Mouse (Mus musculus): ENCODE measurements at regions not wholly inside any gene's neighbourhood (a gene's known extent, or its start where the extent isn't known, plus 50 kb on each side); places are given as distances from the start of the nearest gene placed in this dataset.

DNA sequence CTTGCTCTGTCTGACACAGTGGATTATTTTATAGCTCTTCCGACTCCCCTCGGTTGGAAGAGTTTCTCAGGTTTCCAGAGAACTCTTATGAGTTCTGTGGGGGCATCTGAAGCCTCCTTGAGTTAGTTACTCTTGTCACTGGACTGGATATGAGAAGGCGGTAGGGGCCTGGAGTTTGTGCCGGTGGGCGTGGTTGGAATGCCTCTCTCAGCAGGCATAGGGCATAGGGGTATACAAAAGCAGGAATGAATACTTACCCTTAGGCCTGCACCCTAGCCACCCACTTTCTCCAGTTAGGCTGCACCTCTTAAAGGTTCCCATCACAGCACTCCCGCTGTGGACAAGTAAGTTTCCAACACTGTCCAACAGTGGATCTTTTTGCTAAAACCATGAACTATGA is 253.8 kb downstream of the Ankrd50 start:
- 86% methylated on average over 6 of the region's 6 CpGs for WGBS
- DNase-seq = no peak
- Histone ChIP-seq H3K4me1 (ENCODE audit: control insufficient read depth, insufficient read depth, low read length) (peaks cover 3% of the 10 kb centered on the region; the same call in 1 of the 2 replicates), H3K4me3 (replicated peaks; ENCODE audit: extremely low read depth, low read depth, low read length) (no peak overlapping the region)
- TF ChIP-seq CTCF (IDR thresholded peaks at IDR 0.05; ENCODE audit: insufficient read depth, low read length) = no peak
- no peak for TF ChIP-seq POLR2A (IDR thresholded peaks at IDR 0.05; ENCODE audit: borderline replicate concordance, extremely low read depth, low read depth, low read length)

DNA sequence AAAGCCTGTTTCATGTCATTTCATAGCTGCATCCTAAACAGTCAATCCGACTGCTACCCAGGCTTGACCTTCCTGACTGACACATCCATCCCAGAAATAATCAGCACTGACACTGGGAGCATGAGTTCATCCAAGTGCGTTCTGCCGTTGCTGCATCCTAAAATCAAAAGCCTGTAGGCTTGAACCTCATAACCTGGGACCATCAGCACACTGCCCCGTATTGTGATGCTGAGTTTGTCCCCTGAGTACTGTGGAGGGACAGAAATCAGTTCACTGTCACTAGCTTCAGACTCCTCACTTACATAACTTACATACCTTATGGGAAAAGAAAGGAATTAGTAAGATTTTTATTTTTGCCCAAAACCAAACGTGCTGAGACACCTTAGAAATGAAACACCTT is 255.0 kb downstream of the Ankrd50 start:
- DNase-seq = no peak
- no peak overlapping the region for H3K4me3 ChIP-seq (replicated peaks; ENCODE audit: extremely low read depth, low read depth, low read length)
- TF ChIP-seq CTCF (IDR thresholded peaks at IDR 0.05; ENCODE audit: insufficient read depth, low read length) (no peak), POLR2A (IDR thresholded peaks at IDR 0.05; ENCODE audit: borderline replicate concordance, extremely low read depth, low read depth, low read length) (no peak)
- 82% methylated on average over 5 of the region's 5 CpGs for WGBS
- peaks cover 3% of the 10 kb centered on the region; the same call in 1 of the 2 replicates for H3K4me1 ChIP-seq (ENCODE audit: control insufficient read depth, insufficient read depth, low read length)

DNA sequence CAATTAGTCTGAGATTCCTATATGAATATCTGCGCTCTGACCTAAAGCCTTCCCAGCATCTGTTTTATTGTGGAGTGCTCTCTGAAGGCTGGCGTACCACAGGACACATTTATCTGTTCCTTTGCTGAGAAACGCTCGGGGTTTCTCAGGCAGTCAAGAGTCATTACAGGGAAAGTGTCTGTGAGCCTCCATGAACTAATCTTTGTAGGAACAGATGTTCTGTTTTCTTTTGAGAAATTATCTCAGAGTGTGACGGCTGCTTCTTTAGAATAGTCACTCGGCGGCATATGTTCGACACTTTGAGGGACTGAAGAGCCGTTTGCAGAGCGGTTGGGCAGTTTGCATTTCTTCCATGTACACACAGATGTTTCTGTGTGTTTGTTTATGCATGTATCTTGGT is 255.6 kb downstream of the Ankrd50 start:
- peaks cover 3% of the 10 kb centered on the region; the same call in 1 of the 2 replicates for H3K4me1 ChIP-seq (ENCODE audit: control insufficient read depth, insufficient read depth, low read length)
- no peak overlapping the region for H3K4me3 ChIP-seq (replicated peaks; ENCODE audit: extremely low read depth, low read depth, low read length)
- TF ChIP-seq CTCF (IDR thresholded peaks at IDR 0.05; ENCODE audit: insufficient read depth, low read length) (no peak), POLR2A (IDR thresholded peaks at IDR 0.05; ENCODE audit: borderline replicate concordance, extremely low read depth, low read depth, low read length) (no peak)
- no peak for DNase-seq
- 78% methylated on average over 10 of the region's 10 CpGs for WGBS

DNA sequence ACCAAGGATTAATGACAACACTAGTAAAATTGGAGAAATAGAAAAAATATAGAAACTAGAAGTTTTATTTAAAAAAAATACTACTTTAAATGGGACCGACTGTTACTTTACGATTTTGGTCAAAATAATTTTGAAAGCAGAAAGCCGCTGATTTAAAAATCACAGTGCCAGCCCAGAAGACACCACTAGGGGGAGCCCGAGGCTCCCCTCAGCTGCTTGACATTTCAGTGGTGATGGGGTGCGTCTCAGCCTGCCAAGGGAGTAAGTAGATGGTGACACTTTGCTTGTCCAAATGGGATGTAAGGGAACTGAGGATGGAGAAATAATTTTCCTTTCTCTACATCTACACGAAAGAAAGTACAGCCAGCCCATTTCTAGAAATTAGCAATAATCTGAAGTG is 257.0 kb downstream of the Ankrd50 start:
- WGBS = 11% methylated on average over 6 of the region's 6 CpGs
- peak; percentile 54 for DNase-seq
- Histone ChIP-seq H3K4me1 (ENCODE audit: control insufficient read depth, insufficient read depth, low read length) (peaks cover 3% of the 10 kb centered on the region; the same call in 1 of the 2 replicates), H3K4me3 (replicated peaks; ENCODE audit: extremely low read depth, low read depth, low read length) (no peak overlapping the region)
- no peak for TF ChIP-seq POLR2A (IDR thresholded peaks at IDR 0.05; ENCODE audit: borderline replicate concordance, extremely low read depth, low read depth, low read length)
- TF ChIP-seq CTCF (IDR thresholded peaks at IDR 0.05; ENCODE audit: insufficient read depth, low read length) = peak; percentile 80

DNA sequence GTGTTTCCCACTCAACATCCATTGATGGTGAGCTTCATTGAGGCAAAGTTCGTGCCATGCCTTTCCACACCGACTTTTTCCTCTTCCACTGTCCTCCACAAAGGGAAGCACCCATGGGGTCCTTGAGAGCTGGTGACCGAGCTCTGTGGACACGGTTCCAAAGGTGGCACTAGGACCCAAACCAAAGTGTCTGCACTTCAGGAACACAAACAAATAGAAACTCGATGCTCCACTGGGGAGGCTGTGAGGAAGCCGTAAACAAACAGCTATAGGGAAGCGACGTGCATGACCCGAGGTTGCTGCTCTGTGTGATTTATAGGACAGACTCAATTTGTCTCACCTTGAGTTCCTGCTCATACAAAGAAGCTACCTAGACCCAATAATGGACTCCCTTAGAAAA is 257.5 kb downstream of the Ankrd50 start:
- H3K4me1 ChIP-seq (ENCODE audit: control insufficient read depth, insufficient read depth, low read length) = peaks cover 3% of the 10 kb centered on the region; the same call in 1 of the 2 replicates
- DNase-seq = no peak
- TF ChIP-seq CTCF (IDR thresholded peaks at IDR 0.05; ENCODE audit: insufficient read depth, low read length) (no peak), POLR2A (IDR thresholded peaks at IDR 0.05; ENCODE audit: borderline replicate concordance, extremely low read depth, low read depth, low read length) (no peak)
- WGBS = 64% methylated on average over 9 of the region's 9 CpGs
- H3K4me3 ChIP-seq (replicated peaks; ENCODE audit: extremely low read depth, low read depth, low read length) = no peak overlapping the region

DNA sequence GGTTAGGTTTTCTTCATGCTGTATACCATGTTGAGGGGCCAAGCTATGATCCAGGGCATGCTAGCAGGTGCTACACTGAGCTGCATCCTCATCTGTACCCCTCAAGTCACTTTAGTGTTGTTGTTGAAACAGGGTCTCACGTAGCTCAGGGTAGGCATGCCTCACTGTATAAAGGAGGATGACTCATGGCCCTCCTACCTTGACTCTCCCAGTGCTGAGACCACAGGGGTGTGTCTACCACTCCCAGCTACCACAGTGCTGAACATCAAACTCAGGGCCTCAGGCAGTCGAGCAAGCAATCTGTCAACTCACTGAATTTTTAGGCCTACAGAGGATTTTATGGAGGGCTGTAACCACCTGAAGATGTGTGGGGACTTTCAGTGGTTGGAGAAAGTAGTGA is 258.5 kb downstream of the Ankrd50 start:
- 64% methylated on average over 2 of the region's 2 CpGs for WGBS
- TF ChIP-seq CTCF (IDR thresholded peaks at IDR 0.05; ENCODE audit: insufficient read depth, low read length) (no peak), POLR2A (IDR thresholded peaks at IDR 0.05; ENCODE audit: borderline replicate concordance, extremely low read depth, low read depth, low read length) (no peak)
- Histone ChIP-seq H3K4me3 (replicated peaks; ENCODE audit: extremely low read depth, low read depth, low read length) (no peak overlapping the region), H3K4me1 (ENCODE audit: control insufficient read depth, insufficient read depth, low read length) (no peaks in the 10 kb centered on the region)
- no peak for DNase-seq

DNA sequence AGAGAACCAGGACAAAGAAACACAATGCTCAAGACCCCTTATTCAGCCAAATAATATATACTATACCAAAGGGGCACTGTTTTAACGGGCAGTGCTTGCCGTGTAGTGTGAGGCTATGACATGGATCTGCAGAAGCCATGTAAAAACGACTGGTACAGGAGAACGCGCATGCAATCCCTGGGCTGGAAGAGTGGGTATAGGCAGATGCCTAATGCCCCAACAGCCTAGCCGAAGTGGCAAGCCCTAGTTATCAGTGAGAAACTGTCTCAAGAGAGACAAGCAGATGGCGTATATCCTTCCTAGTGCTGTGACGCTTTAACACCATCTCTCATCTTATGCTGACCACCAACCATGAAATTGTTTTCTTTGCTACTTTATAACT is 262.8 kb downstream of the Ankrd50 start:
- no peak for DNase-seq
- TF ChIP-seq CTCF (IDR thresholded peaks at IDR 0.05; ENCODE audit: insufficient read depth, low read length) (no peak), POLR2A (IDR thresholded peaks at IDR 0.05; ENCODE audit: borderline replicate concordance, extremely low read depth, low read depth, low read length) (no peak)
- Histone ChIP-seq H3K4me1 (ENCODE audit: control insufficient read depth, insufficient read depth, low read length) (no peaks in the 10 kb centered on the region), H3K4me3 (replicated peaks; ENCODE audit: extremely low read depth, low read depth, low read length) (no peak overlapping the region)
- WGBS = 82% methylated on average over 8 of the region's 8 CpGs

DNA sequence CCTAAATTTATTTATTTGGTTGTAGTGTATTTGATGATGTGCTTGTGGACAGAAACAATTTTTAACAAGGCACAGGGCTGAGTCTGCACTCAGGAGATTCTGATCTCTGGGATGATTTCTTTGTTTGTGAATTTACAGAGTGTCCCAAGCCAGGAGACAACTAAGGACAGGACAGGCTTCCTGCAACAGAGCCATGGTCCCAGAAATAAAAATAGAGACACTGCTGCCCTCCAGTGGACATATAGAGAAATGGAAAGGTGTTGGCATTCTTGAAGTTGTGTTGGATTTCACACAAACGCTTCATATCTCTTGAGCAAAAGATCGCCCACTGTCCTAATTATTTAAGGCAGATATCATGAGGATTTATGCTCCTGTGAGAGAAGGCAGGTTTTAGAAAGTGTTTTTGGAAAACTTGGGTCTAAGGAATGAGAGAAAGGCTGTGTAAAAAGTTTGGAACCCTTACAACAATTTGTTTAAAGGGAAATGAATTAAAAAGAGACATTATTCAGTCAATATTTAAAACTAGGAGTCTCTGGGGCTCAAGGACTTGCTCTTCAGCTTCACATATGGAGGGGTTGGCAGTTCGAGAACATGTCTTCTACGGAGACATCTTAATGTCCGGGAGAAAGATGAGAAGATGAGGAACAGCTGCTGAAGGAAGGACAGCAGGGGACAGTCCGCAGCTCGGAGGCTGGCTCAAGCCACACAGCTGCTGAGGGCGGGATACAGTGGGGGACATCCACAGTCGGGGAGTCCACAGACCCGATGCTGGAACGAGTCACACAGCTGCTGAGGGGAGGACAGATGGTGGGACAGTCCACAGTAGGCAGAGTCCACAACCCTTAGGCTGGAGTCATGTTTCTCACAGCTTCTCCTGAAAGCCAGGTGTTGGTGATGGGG is 263.5 kb downstream of the Ankrd50 start:
- TF ChIP-seq CTCF (IDR thresholded peaks at IDR 0.05; ENCODE audit: insufficient read depth, low read length) = peak; percentile 32
- TF ChIP-seq POLR2A (IDR thresholded peaks at IDR 0.05; ENCODE audit: borderline replicate concordance, extremely low read depth, low read depth, low read length) = no peak
- Histone ChIP-seq H3K4me3 (replicated peaks; ENCODE audit: extremely low read depth, low read depth, low read length) (no peak overlapping the region), H3K4me1 (ENCODE audit: control insufficient read depth, insufficient read depth, low read length) (no peaks in the 10 kb centered on the region)
- 37% methylated on average over 11 of the region's 11 CpGs for WGBS
- DNase-seq = no peak

DNA sequence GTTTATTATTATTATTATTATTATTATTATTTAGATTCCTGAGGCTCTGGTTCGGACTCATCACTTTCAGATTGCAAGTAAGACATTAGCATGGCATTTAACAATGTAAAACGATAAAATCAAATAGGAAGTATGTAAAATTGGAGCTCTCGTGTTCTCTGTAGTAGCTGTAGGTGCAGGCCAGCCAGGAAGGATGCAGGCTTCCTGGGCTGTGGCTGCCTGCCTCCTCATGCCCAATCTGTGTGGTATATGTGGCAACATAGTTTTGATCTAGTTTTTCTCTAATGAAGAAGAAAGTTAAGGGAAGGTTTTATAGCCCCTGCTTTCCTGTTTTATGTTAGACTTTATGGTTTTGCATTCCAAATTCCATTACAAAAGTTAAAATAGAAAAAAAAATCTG is 275.6 kb downstream of the Ankrd50 start:
- 58% methylated on average over 3 of the region's 3 CpGs for WGBS
- Histone ChIP-seq H3K4me3 (replicated peaks; ENCODE audit: extremely low read depth, low read depth, low read length) (no peak overlapping the region), H3K4me1 (ENCODE audit: control insufficient read depth, insufficient read depth, low read length) (no peaks in the 10 kb centered on the region)
- TF ChIP-seq CTCF (IDR thresholded peaks at IDR 0.05; ENCODE audit: insufficient read depth, low read length) (no peak), POLR2A (IDR thresholded peaks at IDR 0.05; ENCODE audit: borderline replicate concordance, extremely low read depth, low read depth, low read length) (no peak)
- no peak for DNase-seq

DNA sequence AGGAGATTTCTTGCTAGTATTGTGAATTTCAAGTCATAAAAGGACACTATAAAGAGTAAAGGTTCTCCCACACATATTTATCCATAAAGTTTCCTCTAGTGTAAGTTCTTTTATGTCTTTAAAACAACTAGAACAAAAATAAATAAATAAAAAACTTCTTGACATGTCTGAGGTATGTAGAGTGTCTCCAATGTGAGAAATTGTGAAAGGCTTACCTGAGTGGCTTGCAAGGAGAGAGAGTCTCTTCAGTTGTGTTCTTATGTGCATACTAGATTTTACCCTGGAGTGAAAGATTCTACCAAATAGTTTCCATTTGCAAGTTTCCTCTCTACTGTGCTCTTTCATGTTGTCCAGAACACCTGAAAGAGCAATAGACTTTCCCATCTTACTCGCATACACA is 276.8 kb downstream of the Ankrd50 start:
- no peaks in the 10 kb centered on the region for H3K4me1 ChIP-seq (ENCODE audit: control insufficient read depth, insufficient read depth, low read length)
- TF ChIP-seq CTCF (IDR thresholded peaks at IDR 0.05; ENCODE audit: insufficient read depth, low read length) (no peak), POLR2A (IDR thresholded peaks at IDR 0.05; ENCODE audit: borderline replicate concordance, extremely low read depth, low read depth, low read length) (no peak)
- WGBS = 71% methylated on average over 1 of the region's 1 CpGs
- no peak overlapping the region for H3K4me3 ChIP-seq (replicated peaks; ENCODE audit: extremely low read depth, low read depth, low read length)
- DNase-seq = no peak

Data from lung, adult 2 months (tissue).